Mouse (Mus musculus) liver, adult 10 weeks (tissue): ENCODE data around the gene Sorcs3. TPM values are rescaled to one million over a fixed set of nuclear protein-coding genes. Genes with fewer than 3 reads are reported as not detected.

Experiments used
- polyA plus RNA-seq: library from polyadenylated mRNA; stranded (reverse); fragments of 350-450 nt; fragmentation: Illumina TruSeq; extraction: RNeasy Lipid Tissue Mini Kit (QIAGEN cat#74804); gene quantifications from one replicate; pipeline ENCODE4 v1.2.3, GENCODE M21; 2014; ENCODE audit warnings: low read depth, low replicate concordance

Gene Sorcs3
- polyA plus RNA-seq = not detected

GRCm38 (mm10) chr19:48205929-48206814, at the start of gene Sorcs3:
TSS of gene Sorcs3 (plus strand) at chr19:48206025.

